Mouse (Mus musculus) bone marrow macrophage, adult 2 months (primary cell): Measurements from ENCODE around the gene Tab1.

Source experiments
- CTCF ChIP-seq: IDR thresholded peaks from 2 replicates; pipeline ENCODE4 v1.5.1; 2012; ENCODE audit warnings: low read depth, mild to moderate bottlenecking, low read length, moderate library complexity
- POLR2A ChIP-seq: IDR thresholded peaks from 2 replicates; pipeline ENCODE4 v1.6.1; 2012; ENCODE audit warnings: mild to moderate bottlenecking, low read depth, low read length, borderline replicate concordance

GRCm38 (mm10) chr15:80165396-80165795, 32.5 kb downstream of the Tab1 start:
- TF ChIP-seq CTCF (no peak), POLR2A (no peak)
